Mouse (Mus musculus) large intestine, adult 2 months (tissue): Measurements from ENCODE around the gene Chrna1. TPM values are rescaled to one million over a fixed set of nuclear protein-coding genes. Genes with fewer than 3 reads are reported as not detected.

Experiments
- DNase-seq: peaks from one replicate; pipeline ENCODE4 v3.0.0-alpha.2; 2012; ENCODE audit warnings: low read depth, low spot score
- WGBS: fragments of 180-500 bp; shearing (Covaris S2); methylation state at CpG from one replicate; pipeline ENCODE4 v1.1.7; 2018; 5-methylcytosine and 5-hydroxymethylcytosine counted together
- polyA plus RNA-seq: library from polyadenylated mRNA; depleted of rRNA; stranded (reverse); fragments of >200 nt; gene quantifications from 2 replicates; pipeline ENCODE4 v1.2.3, GENCODE M21; 2012; rRNA removed

Chrna1 gene
- polyA plus RNA-seq, 1 experiment = not detected

DNA sequence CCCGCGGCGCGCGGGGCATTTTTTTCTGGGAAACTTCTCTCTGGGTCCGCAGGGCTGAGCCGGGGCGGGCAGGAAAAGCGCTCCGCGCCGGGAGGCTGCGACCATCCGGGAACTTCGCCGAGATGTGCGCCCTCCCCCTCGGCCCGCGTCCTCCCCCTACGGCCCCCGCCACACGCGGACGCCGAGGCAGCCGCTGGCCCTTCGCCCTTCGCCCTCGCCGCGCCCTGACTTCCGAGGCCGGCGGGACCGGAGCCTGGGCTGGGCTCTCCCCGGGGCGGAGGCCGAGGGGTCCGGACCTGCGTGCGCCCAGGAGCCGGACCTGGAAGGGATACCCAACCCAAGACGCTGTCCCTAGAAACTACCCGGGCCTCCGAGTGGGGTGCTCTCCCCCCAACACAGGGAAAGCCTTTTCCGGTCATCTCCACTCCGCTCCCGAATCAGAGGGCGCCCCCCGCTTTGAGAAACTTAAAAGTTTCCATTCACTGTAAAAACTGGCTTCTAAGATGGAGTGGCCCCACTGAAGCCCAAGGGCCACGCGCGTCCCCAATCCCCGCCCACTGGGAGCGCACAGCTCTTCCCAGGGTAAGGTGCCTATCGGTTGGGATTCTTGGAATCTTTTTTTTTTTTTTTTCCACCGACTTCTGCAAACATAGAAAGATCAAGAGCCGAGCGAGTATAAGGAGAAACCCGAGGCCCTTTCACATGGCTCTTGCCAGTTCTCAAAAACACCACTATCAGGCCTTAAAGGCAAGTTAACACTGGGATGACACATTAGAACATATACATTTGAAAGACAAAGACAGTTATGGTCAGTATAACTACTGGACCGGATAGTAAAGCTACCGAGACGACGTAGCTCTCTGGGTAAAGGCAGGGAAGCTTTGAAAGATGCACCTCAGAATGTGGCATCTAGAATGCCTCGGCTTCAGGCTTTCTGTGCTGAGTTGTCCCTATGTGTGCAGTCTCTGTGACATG lies 50.5 kb downstream of the Chrna1 start, which contains the start of gene Wipf1:
TSS of gene Wipf1 (minus strand) at position 379 of the 975 bp plus-strand sequence.
- 1% methylated on average over 66 of the region's 66 CpGs for WGBS
- no peak for DNase-seq

DNA sequence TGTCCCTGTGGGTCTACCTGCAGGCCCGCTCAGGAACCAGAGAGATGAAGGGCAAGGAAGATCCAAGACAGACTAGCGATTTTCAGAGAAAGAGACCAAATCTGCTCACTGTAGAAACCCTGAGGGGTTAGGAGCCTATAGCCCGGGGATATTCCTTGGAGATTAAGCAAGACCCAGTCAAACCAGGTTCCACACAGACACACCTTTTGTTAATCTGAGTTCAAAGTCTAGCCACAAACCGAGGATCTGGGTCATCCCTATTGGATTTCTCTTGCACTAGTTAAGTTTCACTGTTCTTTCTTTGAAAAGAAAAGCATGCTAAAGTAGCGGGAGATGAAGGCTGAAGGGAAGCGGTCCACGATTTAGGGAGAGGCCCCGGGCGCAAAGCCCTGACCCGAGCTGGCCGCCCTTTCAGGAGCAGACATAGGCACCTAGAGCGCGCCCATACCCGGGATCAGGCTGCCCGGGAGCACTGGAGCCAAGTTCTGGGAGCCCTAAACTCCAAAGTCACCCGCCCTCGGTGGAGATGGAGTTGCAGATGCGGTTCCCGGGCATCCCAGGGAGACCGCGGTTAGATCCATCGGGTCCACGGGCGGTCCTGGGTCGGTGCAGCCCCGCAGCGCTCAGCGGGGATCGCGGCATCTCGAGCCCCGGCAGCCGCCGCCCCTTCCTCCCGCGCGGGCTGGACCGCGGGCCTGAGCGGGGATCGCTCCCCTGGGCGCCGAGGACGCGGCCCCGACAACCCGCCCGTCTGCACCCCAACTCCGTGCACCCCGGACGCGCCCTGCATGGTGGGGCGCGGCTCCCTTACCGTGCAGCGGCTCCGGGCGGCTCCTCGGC lies 51.4 kb downstream of the Chrna1 start:
- WGBS = 2% methylated on average over 59 of the region's 59 CpGs

DNA sequence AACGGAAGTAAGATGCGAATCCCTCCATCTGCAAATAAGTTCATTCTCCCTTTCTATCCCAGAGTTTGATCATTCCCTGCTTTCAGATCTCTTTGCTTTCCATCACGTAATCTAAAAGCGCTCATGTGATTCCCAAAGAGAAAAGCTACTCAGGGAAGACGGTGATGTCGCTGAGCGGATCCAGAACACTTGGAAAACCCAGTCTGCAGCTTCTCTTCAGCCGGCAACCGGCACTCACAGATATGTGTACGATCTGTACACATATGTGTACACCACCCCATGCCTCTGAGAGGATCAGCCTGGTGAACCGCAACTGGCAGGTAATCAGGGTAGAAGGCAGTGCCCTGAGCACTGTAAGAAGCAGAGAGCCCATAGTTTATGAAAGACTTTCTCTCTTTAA lies 52.2 kb downstream of the Chrna1 start:
- no peak for DNase-seq
- WGBS = 58% methylated on average over 11 of the region's 11 CpGs

More for the DNA sequence above, 51.4 kb downstream of the Chrna1 start:
- no peak for DNase-seq

DNA sequence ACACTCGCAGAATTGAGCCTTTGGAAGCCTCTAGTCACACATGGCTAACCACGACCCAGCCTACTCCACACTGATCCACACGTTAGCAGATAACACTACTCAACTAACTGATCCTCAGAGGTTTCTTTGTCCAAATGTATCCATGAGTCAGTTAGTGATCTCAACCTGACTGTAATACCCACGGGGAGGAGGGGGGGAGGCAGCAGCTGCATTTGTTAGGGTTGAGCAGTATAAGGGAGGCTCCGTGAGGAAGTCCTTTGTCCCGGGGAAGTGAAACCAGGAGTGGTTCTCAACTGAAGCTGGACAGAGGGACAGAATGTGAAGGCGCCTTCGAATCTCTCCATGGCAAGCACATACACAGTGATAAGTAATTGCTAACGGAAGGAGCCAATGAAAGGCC lies 53.4 kb downstream of the Chrna1 start:
- WGBS = 15% methylated on average over 9 of the region's 9 CpGs
- DNase-seq = no peak

DNA sequence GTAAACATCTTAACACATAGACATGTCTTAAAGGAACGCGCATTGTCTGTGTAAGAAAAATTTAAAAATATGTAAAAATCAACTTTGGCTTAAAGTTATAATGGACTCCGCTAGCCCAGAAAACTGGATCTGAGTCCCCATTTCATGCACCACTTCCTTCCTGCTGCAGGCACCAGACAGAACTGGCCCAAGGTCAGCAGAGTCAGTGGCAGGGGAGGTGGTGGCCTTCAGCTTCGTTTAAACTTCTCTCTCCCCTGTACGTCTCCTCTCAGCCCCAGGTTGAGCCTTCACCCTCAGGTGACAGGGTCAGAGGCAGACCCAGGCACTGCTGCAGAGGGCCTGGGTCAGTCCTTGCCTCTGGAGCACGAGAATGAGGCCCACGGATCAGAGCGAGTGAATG lies 57.2 kb downstream of the Chrna1 start:
- WGBS = 71% methylated on average over 8 of the region's 8 CpGs
- no peak for DNase-seq

DNA sequence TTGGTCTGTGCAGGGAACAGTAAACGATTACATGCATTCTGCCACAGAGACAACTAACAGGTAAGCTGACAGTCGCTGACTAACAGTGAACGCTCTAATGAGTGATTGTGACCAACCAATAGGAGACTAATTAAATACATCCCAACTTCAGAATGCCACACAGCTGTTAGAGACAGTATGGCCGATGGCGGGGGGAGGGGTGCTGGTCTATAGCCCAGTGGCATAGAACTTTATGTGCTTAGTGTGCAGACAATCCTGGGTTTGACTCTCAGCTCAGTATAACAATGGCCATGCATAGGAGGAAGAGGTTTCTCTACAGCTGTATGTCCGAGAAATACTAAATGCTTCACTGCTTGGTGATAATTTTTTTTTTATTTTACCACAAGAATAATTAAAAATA lies 57.8 kb downstream of the Chrna1 start:
- 73% methylated on average over 6 of the region's 6 CpGs for WGBS

DNA sequence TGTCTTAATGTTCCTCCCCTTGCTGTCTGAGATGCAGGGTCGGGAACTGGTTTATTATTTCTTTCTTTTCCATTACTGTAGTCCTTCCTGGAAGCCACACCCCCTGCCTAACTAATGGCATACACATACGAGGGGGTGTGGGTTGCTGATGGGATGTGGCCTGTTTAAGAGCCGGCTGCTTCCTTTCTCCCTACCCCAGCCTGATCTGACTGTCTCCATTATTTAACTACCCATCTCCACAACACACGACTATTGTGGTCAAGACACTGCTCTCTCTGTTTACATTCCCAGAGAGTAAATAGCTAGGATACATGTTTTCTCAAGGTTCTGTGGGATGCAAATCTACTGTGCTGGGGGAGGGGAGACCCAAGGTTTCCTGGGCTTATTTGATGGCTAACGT lies 58.4 kb downstream of the Chrna1 start:
- DNase-seq = no peak
- WGBS = 18% methylated on average over 5 of the region's 5 CpGs

More for the DNA sequence above, 57.8 kb downstream of the Chrna1 start:
- no peak for DNase-seq

DNA sequence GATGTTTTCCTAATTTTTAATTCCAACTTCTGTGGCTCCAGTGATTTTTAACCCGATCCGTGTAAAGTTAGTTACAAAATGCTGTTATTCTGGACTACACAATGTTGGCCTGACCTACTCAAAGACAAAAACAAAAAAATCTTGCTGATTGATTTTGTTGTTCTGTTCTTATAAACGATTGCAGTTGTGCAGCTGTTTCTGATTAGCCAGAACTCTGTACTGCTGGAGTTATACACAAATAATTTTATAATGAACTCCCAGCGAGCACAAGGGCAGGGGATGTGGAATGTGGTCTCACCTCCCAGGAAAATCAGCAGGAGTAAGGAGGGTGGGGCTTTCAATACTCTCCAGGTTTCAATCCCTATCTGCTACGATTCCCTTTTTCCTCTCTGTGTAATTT lies 61.2 kb downstream of the Chrna1 start:
- WGBS = 74% methylated on average over 5 of the region's 5 CpGs

DNA sequence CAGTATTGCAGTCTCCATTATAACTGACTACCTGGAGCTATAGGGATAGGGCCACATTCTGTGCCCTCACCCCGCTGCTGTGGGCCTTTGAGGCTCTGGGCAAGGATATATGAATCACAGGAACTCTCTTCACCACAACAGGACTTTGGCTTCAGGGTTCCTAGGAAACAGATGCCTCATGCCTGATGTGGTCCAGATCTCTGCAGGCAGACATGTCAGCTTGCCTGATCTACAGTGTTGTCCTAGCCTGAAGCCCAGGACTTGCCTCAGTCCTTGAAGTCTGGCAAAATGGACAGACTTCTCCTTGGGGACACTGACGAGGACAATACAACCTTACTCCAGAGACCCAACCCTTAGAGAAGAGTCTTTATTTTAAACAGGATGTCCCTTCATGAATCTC lies 61.8 kb downstream of the Chrna1 start:
- no peak for DNase-seq
- WGBS = 86% methylated on average over 2 of the region's 2 CpGs

More for the DNA sequence above, 61.2 kb downstream of the Chrna1 start:
- DNase-seq = no peak

DNA sequence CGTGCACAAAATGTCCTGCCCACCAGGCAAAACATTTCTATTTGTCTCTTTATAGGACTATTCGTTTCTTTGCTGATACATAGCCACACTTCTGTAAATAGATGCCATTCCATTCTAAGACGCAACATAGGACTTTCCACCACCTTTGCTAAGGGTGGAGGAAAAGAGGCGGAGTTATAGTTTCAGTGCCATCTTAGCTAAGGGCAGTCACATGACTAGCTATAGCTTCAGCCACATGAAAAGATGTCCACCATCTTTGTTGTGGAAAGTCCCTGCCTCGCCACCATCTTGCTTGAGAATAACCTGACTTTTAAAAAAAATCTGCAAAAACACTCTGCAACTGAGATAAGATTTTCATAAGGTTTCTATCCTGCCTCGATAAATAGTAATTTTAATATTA lies 66.0 kb downstream of the Chrna1 start:
- no peak for DNase-seq
- WGBS = 86% methylated on average over 6 of the region's 6 CpGs

Other genes starting within 250 kb of the Chrna1 start
- gene Gpr155, start 193.8 kb downstream of the Chrna1 start, polyA plus RNA-seq = 3.1 and 10.6 TPM in 2 replicates
- gene Wipf1, start 50.6 kb downstream of the Chrna1 start, polyA plus RNA-seq = 10.3 and 12.2 TPM in 2 replicates
- 4.7 and 5.5 TPM in 2 replicates for gene Chn1, start 195.0 kb upstream of the Chrna1 start, polyA plus RNA-seq